Mouse (Mus musculus) stomach, postnatal 0 days (tissue): Measurements from ENCODE around the gene Wrap53. TPM values are rescaled to one million over a fixed set of nuclear protein-coding genes. Genes with fewer than 3 reads are reported as not detected.
A peak's percentile ranks its signal among the peaks of the same experiment; 100 is the strongest.

Experiments used
- ATAC-seq: fragments of 200-750 bp; cut with Nextera tagmentation; 2 replicates; pipeline ENCODE4 v1.8.0; 2017; ENCODE audit not compliant: low FRiP score, low TSS enrichment
- DNase-seq: peaks from one replicate; pipeline ENCODE4 v3.0.0-alpha.2; 2016; ENCODE audit warnings: low spot score
- H3K27ac ChIP-seq: fragments of 300-500 bp; sonication (generic); replicated peaks from 2 replicates; pipeline ENCODE4 v1.5.1; 2014; ENCODE audit warnings: mild to moderate bottlenecking, control low read depth
- H3K27me3 ChIP-seq: fragments of 300-500 bp; sonication (generic); 2 replicates; pipeline ENCODE4 v1.6.1; 2014; ENCODE audit warnings: low read length; ENCODE audit not compliant: control insufficient read depth, insufficient read depth
- H3K36me3 ChIP-seq: fragments of 300-500 bp; sonication (generic); 2 replicates; pipeline ENCODE4 v1.6.1; 2014; ENCODE audit warnings: low read length, mixed read lengths; ENCODE audit not compliant: control insufficient read depth, insufficient read depth
- H3K4me1 ChIP-seq: fragments of 300-500 bp; sonication (generic); replicated peaks from 2 replicates; pipeline ENCODE4 v1.6.1; 2014; ENCODE audit warnings: antibody characterized with exemption; ENCODE audit not compliant: control insufficient read depth, insufficient read depth
- H3K4me2 ChIP-seq: fragments of 300-500 bp; sonication (generic); replicated peaks from 2 replicates; pipeline ENCODE4 v1.6.1; 2014; ENCODE audit warnings: low read depth, mild to moderate bottlenecking, control low read depth, moderate library complexity
- H3K4me3 ChIP-seq: fragments of 300-500 bp; sonication (generic); 2 replicates; pipeline ENCODE4 v1.5.1; 2014; ENCODE audit warnings: low read depth, low read length, control low read depth
- H3K9ac ChIP-seq: fragments of 300-500 bp; sonication (generic); 2 replicates; pipeline ENCODE4 v1.6.1; 2014; ENCODE audit warnings: mild to moderate bottlenecking, low read length, control low read depth, mixed read lengths
- H3K9me3 ChIP-seq: fragments of 300-500 bp; sonication (generic); 2 replicates; pipeline ENCODE4 v1.6.1; 2016; ENCODE audit warnings: low read length; ENCODE audit not compliant: control insufficient read depth
- CTCF ChIP-seq: IDR thresholded peaks from 2 replicates; pipeline ENCODE4 v1.5.1; 2016; ENCODE audit warnings: antibody characterized with exemption, low read depth, mild to moderate bottlenecking, moderate library complexity
- EP300 ChIP-seq: optimal IDR thresholded peaks from 2 replicates; pipeline ENCODE3; 2016; ENCODE audit warnings: antibody characterized with exemption
- WGBS: fragments of 180-500 bp; shearing (Covaris S2); extraction: QIAGEN DNeasy Blood & Tissue Kit; methylation state at CpG from one replicate; pipeline ENCODE4 v1.1.7; 2014; 5-methylcytosine and 5-hydroxymethylcytosine counted together
- polyA plus RNA-seq: library from polyadenylated mRNA; unstranded; fragments of >200 nt; fragmentation: Nextera tagmentation; extraction: Ambion mirVana; gene quantifications from 2 replicates; pipeline ENCODE4 v1.2.1, GENCODE M21; 2015

Wrap53 gene
- polyA plus RNA-seq, 1 experiment from 2014 or later: 9.0 TPM

DNA sequence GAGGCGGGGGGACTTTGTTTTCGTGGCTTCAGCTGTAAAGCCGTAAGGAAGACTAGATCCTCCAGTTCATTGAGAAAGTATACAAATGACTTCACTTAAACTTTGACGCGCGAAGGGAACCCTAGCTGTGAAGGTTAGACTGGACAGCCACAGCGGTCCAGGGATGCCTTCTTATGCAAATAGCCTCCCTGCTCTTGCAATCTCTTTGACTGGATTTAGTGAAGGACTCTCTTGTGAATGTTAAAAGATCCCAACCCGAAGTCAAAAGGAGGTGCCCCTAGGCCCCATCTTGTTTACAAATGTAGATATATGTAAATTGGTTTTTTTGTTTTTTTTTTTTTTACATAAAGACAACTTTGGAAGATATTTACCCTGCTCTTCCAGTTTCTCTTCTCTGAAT, 1.8 kb upstream of the Wrap53 start:
- Histone ChIP-seq H3K4me1 (0 out of 2 replicates have a peak, but pooled peaks cover 8% of the 10 kb centered on the region), H3K27me3 (no peaks in the 10 kb centered on the region), H3K9me3 (no peaks in the 10 kb centered on the region), H3K4me3 (peak overlapping the region; percentile 48), H3K4me2 (peak overlapping the region; percentile 66), H3K27ac (peak overlapping the region; percentile 59), H3K9ac (peak overlapping the region; percentile 74), H3K36me3 (no peaks in the 10 kb centered on the region)
- TF ChIP-seq CTCF (no peak), EP300 (no peak)
- ATAC-seq: no peak
- no peak for DNase-seq
- WGBS: 1% methylated on average over 8 of the region's 8 CpGs

DNA sequence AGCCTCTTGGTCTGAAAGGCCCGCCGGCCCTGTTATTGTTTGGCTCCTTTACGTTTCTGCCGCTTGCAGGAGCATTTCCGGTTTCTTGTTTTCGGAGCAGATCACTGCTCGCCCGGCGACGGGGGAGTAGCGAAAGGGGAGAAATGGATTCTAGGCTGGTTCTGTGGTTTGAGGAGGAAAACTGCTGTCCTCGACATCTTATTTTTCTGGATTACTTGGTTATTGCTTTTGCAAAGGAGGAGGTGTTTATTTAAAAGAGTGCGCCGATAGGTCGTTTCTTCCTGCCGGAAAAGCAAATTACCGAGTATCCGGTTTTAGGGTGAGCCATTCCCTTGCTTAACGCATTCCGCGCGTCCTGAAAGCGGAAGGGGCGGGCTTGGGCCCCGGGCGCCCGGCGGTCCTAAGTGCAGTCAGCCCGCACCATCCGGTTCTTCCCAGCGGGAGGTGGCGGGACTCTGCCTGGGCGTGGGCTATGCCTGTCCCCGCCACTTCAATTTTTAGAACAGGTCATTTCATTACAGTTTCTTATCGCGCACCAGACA, 1.2 kb upstream of the Wrap53 start:
- DNase-seq (peak; percentile 94), ATAC-seq (peak; percentile 91)
- Histone ChIP-seq H3K4me2 (peak overlapping the region; percentile 66), H3K4me1 (0 out of 2 replicates have a peak, but pooled peaks cover 8% of the 10 kb centered on the region), H3K9me3 (no peaks in the 10 kb centered on the region), H3K36me3 (no peaks in the 10 kb centered on the region), H3K4me3 (peak overlapping the region; percentile 48), H3K9ac (peak overlapping the region; percentile 74), H3K27ac (peak overlapping the region; percentile 96), H3K27me3 (no peaks in the 10 kb centered on the region)
- WGBS: under 1% methylated on average over 36 of the region's 36 CpGs
- TF ChIP-seq CTCF (0 out of 2 replicates have a peak, but pooled peaks have one; percentile 25), EP300 (peak; percentile 55)

DNA sequence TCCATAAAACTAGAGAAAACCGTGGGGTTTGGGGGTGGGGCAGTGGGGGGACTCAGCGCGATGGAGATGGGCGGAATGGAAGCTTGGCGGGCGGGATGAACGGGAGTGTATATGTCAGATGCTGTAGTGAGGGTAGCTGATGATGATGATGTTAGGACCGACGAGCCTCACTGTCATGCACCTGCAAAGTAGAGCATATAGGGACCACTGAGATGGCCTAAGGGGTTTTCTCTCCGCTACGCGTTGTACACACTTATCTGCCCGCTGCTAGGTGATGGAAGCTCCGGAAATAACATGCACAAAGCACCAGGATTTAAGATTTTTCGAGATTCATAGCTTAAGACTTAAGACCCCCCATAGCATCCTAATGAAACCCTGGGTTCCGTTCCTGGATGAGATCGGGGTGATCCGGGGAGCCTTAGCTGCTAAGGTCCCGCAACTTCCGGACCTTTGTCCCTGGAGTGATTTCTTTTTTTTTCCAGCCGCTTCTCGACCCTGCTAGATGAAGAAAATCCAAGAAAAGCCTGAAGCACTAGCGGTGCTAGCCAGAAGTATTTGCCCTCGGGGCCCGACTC, 604 bp upstream of the Wrap53 start:
- H3K27me3 ChIP-seq: no peaks in the 10 kb centered on the region
- peak overlapping the region; percentile 66 for H3K4me2 ChIP-seq
- H3K9ac ChIP-seq: peak overlapping the region; percentile 74
- no peak for DNase-seq
- peak overlapping the region; percentile 96 for H3K27ac ChIP-seq
- 0 out of 2 replicates have a peak, but pooled peaks cover 8% of the 10 kb centered on the region for H3K4me1 ChIP-seq
- peak overlapping the region; percentile 48 for H3K4me3 ChIP-seq
- under 1% methylated on average over 25 of the region's 25 CpGs for WGBS
- H3K36me3 ChIP-seq: no peaks in the 10 kb centered on the region
- no peaks in the 10 kb centered on the region for H3K9me3 ChIP-seq
- TF ChIP-seq CTCF (no peak), EP300 (no peak)
- ATAC-seq: no peak

- H3K9ac ChIP-seq: peak overlapping the region; percentile 74
- H3K4me2 ChIP-seq: peak overlapping the region; percentile 93
- no peaks in the 10 kb centered on the region for H3K27me3 ChIP-seq
- H3K4me1 ChIP-seq: 0 out of 2 replicates have a peak, but pooled peaks cover 8% of the 10 kb centered on the region
- 1% methylated on average over 39 of the region's 39 CpGs for WGBS
- no peaks in the 10 kb centered on the region for H3K9me3 ChIP-seq
- ATAC-seq: peak; percentile 91
- peak overlapping the region; percentile 96 for H3K27ac ChIP-seq
- no peaks in the 10 kb centered on the region for H3K36me3 ChIP-seq
- DNase-seq: peak; percentile 97
- peak; percentile 100 for TF ChIP-seq CTCF
- TF ChIP-seq EP300: peak; percentile 89
- peak overlapping the region; percentile 48 for H3K4me3 ChIP-seq
These were observed 682 bp downstream of the Wrap53 start for GRCm38 (mm10) chr11:69579128-69580017.

- Histone ChIP-seq H3K36me3 (no peaks in the 10 kb centered on the region), H3K4me3 (peak overlapping the region; percentile 48), H3K4me2 (peak overlapping the region; percentile 93), H3K9ac (peak overlapping the region; percentile 74), H3K4me1 (0 out of 2 replicates have a peak, but pooled peaks cover 8% of the 10 kb centered on the region), H3K27me3 (no peaks in the 10 kb centered on the region), H3K9me3 (no peaks in the 10 kb centered on the region), H3K27ac (no peak overlapping the region; the same call in 1 of the 2 replicates)
- DNase-seq (no peak), ATAC-seq (no peak)
- TF ChIP-seq EP300: no peak
- no peak for TF ChIP-seq CTCF
- 11% methylated on average over 15 of the region's 15 CpGs for WGBS
These were observed 1.8 kb downstream of the Wrap53 start for GRCm38 (mm10) chr11:69578301-69578700.
